Mouse (Mus musculus): Measurements from ENCODE around the gene Cdadc1.
A peak's percentile ranks its signal among the peaks of the same experiment; 100 is the strongest.
"Not testable (repeated sequence)": the region's sequence is repeated elsewhere in the genome, so short reads cannot be mapped to it uniquely, and the experiment has no call there.

Gene Cdadc1

DNA sequence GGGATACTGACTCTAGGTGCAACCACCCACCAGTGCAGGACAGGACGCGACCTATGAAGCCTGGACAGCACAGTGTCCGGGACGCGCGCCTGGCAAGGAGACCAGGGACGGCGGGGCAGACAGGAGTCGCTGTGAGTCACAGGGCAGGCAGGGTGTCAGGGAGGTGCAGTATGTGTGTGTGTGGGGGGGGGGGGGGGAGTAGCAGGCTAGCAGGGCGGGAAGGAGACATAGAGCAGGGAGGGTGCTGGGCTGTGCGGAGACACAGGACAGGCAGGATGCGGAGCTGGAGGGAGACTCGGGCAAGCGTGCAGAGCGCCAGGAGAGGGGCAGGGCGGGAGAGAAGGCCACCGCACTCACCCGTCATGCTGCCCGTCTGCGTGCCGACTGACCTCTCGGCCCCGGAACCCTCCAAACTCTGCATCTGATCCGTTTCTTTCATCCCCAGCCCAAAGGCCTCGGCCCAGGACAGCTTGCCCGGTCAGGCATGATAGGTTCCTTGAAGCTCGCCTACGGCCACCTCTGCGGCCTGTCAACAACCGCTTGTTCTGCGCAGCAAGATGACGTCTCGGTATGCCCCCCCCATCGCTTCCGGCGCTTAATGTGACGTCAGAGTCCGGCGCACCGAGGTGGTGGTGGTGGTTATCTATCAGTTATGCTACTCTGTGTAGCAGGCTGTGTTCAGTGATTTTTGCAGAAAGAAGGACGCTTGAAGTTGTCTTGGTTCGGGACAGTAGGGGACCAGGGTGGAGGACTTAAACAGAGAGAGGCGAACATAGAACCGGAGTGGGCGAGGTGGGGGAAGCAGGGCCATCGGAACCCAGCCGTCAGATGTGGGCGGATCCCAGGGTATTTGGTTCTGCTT lies at the start of gene Cdadc1:
Gene Cdadc1, minus strand, starts transcription at position 562 of the 862 bp plus-strand sequence.
- DNase-seq (ENCODE audit: low read depth, low spot score): peak; percentile 90

DNA sequence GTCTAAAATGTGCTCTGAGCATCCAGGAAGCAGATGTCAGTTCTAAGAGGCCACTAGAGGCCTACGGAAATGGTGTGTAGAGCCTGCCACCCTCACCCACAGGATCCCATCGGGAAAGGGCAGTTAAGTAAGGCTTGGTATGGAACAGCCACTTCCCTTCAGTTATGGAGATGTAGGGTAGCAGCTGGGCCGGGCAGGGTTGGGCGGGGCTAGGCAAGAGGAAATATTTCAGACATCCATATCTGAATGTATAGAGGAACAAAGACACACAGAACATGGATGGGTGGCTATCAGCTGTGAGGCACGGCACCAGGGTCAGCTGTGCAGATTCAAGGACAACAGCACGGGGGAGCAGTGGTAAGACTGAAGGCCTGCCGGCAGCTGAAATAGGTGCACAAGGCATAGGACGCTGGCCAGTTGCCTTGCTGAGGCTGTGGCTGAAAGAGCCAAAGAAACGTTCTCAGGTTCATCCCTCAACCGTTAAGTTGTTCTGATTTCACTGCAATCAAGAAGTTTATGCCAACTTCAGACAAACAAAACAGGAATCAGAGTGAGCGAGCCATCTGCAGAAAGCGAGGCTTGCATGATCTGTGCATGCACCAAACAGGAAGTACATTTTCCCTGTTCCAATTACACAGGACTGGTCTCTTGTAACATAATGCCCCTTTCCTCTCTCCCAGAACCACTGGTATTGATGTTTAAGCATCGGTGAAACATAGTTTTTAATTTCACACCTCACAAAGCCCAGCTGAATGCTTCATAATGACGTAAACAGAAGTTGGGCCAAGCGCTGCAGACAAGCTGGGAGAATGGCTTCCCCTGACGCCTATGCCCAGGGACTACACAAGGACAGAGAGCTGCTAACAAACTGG lies 49.3 kb upstream of the Cdadc1 start:
- DNase-seq (ENCODE audit: low read depth, low spot score): no peak

- DNase-seq (ENCODE audit: low read depth, low spot score): no peak
Measured at GRCm38 (mm10) chr14:59644896-59645295, 47.1 kb upstream of the Cdadc1 start.

DNA sequence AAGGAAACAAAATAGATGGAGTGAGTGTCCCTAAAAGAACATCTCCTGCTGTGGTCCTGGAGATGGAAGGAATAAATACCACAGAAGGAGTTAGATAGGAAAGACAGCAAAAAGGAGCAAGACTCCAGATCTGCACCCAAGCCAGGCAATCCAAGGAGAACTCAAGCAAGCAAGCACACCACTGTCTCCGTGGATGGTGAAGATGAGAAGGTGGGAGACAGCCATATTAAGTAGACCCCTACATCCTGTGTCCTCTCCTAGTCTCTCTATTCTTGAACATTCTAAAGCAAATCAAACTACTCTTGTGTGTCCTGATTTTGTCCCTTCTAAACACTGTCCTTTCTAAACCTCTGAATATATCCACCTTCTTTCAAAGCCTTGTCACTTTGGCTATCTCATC lies 46.4 kb upstream of the Cdadc1 start:
- no peak for DNase-seq (ENCODE audit: low read depth, low spot score)

- DNase-seq (ENCODE audit: low read depth, low spot score): no peak
Measured at GRCm38 (mm10) chr14:59643582-59643981, 45.8 kb upstream of the Cdadc1 start.

GRCm38 (mm10) chr14:59641856-59642255 lies 44.1 kb upstream of the Cdadc1 start:
- no peak for DNase-seq (ENCODE audit: low read depth, low spot score)

GRCm38 (mm10) chr14:59638906-59639703 lies 41.3 kb upstream of the Cdadc1 start:
- no peak for DNase-seq (ENCODE audit: low read depth, low spot score)

GRCm38 (mm10) chr14:59633988-59634387 lies 36.2 kb upstream of the Cdadc1 start:
- no peak for DNase-seq (ENCODE audit: low read depth, low spot score)

DNA sequence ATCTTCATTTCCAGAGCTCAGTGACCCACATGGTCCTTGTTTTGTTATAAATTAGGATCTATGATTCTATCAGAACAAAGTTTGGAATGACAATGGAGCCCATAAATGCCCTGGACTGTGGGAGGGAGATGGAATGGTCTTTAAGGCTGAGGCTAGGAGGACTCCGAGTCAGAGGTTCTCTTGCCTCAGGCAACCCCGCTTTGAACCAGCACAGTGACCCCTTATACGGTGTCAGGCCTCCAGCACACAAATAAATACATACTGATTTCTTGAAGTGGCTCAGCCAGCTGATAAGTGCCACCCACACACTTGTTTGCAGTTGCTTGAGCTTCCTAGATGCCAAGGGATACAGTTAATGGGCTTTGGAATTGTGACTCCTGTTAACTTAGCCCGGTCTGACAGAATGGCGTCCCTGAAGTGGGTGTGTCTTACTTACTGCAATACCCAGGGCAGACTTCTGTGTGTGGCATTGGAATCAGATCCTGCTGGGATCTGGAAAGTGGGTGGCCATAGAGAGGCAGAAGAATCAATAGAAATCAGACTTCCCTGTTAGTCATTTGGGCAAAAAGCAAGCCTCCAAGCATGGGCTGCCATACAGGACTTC lies 35.6 kb upstream of the Cdadc1 start:
- DNase-seq (ENCODE audit: low read depth, low spot score): no peak

- DNase-seq (ENCODE audit: low read depth, low spot score): no peak
Measured at GRCm38 (mm10) chr14:59632067-59632466, 34.3 kb upstream of the Cdadc1 start.

DNA sequence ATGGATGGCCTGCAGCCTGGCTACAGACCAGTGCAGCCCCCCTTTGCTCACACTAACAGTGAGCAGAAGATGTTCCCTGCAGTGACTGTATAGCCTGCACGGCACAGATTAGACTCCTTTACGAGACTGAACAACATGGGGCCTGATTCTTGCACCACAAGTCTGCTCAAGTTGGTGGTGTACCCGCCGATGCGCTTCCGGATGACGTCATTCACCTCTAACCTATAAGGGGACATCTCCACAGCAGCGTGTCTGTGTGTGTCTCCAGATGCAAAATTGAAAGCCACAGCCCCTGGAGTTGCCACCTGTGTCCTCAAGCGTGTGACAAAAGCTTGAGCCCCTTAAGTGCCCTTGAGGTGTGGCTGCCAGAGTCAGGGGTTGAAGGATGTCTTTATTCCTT lies 32.3 kb upstream of the Cdadc1 start:
- no peak for DNase-seq (ENCODE audit: low read depth, low spot score)

GRCm38 (mm10) chr14:59629308-59629707 lies 31.5 kb upstream of the Cdadc1 start:
- no peak for DNase-seq (ENCODE audit: low read depth, low spot score)

DNA sequence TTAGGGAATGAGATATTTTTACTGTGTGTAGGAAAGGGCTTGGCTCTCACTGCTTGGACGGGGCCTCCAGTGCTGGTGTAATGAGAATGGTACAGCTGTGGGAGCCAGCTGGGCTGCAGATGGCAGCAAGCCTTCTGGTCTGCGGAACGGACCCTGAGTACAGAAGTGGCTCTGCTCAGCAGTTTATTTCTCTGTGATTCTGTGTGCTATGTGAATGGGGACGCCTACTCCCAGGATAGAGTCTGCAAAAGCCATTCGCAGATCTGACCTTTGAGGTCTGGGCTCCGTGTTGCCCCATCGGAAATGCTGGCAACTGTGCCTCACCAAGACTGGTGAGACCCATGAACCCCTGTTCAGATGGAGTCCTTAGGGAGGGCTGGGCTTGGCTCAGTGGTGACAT lies 30.1 kb upstream of the Cdadc1 start:
- DNase-seq (ENCODE audit: low read depth, low spot score): peak; percentile 39

DNA sequence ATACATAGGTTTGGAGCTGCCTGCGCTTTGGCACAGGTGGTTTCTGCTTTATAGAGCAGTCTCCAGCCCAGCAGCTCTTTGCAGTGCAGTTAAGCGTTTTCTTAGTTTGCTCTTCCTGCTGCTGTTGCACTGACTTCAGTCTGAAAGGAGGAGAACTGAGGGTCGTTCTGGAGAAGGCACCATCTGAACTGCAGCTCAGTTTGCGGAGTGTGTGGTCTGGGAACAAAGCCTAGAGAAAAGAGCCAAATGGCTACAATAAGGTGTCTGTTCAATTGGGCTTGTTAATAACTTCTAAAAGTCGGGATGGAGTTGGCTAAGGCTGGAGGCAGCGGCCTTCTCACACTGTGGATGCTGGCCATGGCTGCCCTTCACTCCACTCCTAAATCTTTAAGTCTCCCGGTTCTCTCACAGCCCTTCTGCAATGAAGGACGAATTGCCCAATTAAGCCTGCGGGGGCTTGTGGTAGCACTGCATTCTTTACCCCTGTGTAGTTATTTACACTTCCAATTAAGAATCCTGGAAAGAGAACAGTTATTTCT lies 29.5 kb upstream of the Cdadc1 start:
- DNase-seq (ENCODE audit: low read depth, low spot score): no peak

GRCm38 (mm10) chr14:59626711-59627110 lies 29.0 kb upstream of the Cdadc1 start:
- peak; percentile 42 for DNase-seq (ENCODE audit: low read depth, low spot score)

- peak; percentile 56 for DNase-seq (ENCODE audit: low read depth, low spot score)
Measured at GRCm38 (mm10) chr14:59625806-59626364, 28.1 kb upstream of the Cdadc1 start.

DNA sequence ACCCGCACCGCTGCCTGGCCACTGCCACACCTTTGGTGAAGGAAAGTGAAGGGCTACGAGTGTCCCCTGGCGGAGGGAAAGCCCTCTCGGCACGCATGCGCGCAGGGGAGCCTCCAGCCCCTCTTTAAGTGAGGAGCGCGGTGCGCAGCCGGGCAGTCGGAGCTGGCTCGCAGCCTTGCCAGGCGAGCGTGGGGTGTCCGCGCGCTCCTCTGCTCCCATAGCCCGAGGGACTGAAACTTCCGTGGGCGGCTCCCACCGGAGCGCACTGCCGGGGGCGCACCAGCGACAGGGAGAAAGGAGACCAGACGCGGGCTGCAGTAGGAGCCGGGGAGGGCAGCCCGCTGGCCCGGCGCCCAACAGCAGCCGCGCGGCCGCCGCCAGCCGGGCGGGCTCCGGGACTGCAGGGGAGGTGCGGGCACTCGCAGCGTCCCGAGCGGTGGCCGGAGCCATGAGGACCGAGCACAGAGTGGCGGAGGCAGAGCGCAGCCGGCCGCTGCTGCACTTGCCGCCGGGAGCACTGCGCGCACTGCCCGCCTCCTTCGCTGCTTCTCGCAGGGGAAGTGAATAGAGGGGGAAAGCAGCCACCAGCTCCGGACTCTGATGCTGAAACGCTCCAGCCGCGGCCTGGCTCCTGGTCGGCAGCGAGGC lies 27.5 kb upstream of the Cdadc1 start, which contains the start of gene Shisa2:
Gene Shisa2, plus strand, starts transcription at position 151 of the 648 bp plus-strand sequence.
- peak; percentile 89 for DNase-seq (ENCODE audit: low read depth, low spot score)

GRCm38 (mm10) chr14:59624326-59624885 lies 26.6 kb upstream of the Cdadc1 start:
- peak; percentile 83 for DNase-seq (ENCODE audit: low read depth, low spot score)

- DNase-seq (ENCODE audit: low read depth, low spot score): no peak
Measured at GRCm38 (mm10) chr14:59616802-59617201, 19.0 kb upstream of the Cdadc1 start.

DNA sequence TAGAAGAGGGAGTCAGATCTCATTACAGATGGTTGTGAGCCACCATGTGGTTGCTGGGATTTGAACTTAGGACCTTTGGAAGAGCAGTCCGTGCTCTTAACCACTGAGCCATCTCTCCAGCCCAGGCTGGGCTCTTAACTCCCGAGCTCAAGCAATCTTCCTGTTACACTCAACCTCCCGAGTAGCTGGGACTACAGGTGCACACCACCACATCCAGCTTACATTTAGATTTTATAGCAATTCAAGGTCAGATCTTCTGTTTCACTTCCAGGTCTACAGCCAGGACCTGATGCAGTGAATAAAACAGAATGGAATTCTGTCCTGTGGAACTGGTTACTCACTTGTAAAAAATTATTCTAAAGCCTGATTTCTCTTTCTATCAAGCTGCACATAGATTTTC lies 16.4 kb upstream of the Cdadc1 start:
- DNase-seq (ENCODE audit: low read depth, low spot score): not testable (repeated sequence)

Data from skeletal muscle tissue, adult 2 months (tissue).